Mouse (Mus musculus) cortical plate, adult 2 months (tissue): ENCODE data around the gene Cdh3.

Experiments
- CTCF ChIP-seq: fragments of 200-500 bp; IDR thresholded peaks from 2 replicates; pipeline ENCODE4 v1.5.1; 2011; ENCODE audit warnings: mild to moderate bottlenecking, control low read depth, low read length; ENCODE audit not compliant: insufficient read depth; ENCODE audit errors: extremely low read depth
- POLR2A ChIP-seq: fragments of 200-500 bp; IDR thresholded peaks from 2 replicates; pipeline ENCODE4 v1.6.1; 2011; ENCODE audit warnings: mild to moderate bottlenecking, low read length, control low read depth; ENCODE audit not compliant: insufficient read depth; ENCODE audit errors: extremely low read depth

DNA sequence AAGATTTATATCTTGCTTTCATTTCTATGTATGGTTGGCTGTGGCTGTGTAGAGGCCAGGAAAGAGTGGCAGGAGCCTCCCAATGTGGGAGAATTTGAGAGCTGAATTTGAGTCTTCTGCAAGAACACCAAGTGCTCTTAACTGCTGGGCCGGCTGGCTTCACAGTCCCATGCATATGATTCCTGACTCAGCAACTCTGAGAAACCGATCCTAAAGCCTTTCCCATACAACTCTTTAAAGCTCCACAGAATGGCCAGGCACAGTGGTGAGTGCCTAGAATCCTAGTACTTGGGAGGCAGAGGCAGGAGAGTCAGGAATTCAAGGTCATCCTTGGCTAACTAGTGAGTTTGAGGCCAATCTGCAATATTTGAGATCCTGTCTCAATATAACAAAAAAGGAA is 68.8 kb downstream of the Cdh3 start:
- TF ChIP-seq CTCF (no peak), POLR2A (no peak)
